Mouse (Mus musculus): ENCODE measurements around the gene Adcy1.

Adcy1 gene

DNA sequence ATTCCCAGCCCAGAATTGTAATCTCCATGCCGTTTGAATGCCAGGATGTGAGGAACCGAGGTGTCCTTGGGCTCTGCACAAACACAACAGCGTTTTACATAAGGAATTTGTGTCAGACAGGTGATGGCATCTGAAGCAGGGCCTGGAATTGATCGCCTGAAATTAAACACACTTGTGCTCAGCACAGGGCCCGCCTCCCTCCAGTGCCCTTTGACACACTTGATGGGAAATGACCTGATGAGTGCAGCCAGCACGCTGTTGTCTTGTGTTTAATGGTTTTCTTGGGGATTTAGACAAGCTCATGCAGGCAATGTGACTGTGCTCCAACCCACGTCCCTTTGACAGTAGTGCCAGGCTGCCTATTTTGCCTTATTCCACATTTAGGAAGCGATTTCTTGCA lies 124.2 kb downstream of the Adcy1 start:
- no peak for DNase-seq (ENCODE audit: low spot score)

DNA sequence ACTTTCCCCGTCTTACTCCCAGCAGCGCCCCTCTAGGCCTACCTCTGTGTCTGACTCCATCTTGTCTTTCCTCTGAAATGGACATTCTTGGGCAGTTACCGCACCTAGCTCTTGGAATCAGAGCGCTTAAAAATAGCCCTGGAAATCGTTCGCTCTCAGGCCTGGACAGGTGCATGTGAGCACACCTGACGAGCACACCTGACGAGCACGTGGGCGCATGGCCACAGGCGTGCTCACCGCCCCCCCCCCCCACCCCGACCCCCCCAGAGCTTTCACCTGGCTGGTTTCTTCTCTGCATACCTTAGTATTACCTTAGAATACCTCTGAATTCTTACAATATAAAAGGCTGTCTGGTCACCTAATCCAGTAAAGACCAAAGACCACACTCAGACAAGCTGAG lies 125.2 kb downstream of the Adcy1 start, which contains the start of gene Gm11985:
Gene Gm11985, minus strand, starts transcription at position 101 of the 400 bp plus-strand sequence.
- no peak for DNase-seq (ENCODE audit: low spot score)

DNA sequence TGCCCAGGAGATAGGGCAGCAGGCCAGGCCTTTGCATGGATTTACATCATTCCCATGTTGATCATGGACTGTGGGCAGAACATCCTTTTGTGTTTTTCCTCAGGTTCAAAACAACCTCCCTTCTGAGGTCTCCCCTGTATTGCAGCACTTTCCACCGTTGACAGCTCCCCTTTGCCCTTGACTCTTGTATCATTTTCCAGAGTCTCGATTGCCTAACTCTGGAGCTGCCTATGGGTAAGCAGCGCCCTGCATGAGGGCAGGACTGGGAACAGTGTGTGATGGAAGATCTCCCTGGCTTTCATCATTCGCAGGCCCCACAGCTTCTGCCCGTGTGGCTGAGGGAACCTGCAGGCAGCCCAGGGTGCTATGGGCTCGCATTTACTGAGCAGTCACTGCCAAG lies 129.4 kb downstream of the Adcy1 start:
- DNase-seq (ENCODE audit: low spot score) = no peak

DNA sequence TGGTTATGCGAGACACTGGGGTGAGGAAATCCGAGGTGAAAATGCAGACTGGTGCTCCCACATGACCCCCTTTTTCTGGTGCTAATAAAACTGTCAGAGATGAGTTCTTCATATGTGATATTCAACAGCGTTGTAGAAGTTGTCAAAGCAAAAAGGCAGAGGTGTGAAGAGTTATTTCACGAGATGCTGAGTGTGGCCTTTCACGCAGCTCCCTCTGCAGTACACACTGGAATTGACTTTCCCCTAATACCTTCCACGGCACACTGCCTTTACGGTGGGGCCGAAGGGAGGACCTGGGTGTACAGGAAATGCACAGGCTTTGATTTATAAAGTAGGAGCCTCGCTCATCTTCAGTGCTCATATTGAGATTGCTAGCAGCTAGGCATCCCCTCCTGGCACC lies 129.8 kb downstream of the Adcy1 start:
- no peak for DNase-seq (ENCODE audit: low spot score)

DNA sequence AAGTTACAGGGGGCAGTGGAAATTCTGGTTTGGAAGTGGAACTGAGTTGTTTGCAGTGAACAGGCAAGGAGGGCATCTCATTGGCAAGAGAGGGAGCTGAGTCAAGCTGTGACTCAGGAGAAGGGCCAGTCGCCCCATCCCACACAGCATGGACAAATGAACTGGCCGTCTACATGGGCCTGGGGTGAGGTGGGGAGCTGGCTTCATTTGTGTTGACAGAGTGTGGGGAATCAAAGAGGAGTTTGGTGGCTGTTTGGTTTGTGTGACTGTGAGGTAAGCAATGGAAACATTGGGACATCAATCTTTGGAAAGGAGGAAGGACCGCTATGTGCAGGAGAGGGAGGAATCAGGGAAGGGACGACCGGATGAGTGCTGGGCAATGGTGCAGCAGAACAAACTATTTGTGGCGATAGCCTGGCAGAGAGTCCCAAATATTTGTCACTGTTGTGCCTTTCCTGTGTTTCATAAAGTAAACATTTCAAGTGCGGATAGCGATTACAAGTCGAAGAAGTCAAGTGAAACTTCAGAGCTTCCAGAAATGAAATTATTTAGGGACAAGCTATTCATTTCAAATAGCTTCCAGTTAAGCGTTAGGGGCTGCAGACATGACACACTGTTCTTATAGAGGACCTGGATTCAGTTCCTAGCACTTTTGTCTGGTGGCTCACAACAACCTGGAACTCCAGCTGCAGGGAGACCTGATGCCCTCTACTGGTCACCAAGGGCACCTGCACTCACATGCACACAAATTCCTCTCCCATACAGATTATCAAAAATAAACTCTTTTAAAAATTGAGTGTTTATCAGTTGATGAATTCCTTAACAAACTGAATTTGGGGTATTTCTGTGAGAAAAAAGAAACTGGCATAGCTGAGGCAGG lies 131.4 kb downstream of the Adcy1 start:
- DNase-seq (ENCODE audit: low spot score) = no peak

DNA sequence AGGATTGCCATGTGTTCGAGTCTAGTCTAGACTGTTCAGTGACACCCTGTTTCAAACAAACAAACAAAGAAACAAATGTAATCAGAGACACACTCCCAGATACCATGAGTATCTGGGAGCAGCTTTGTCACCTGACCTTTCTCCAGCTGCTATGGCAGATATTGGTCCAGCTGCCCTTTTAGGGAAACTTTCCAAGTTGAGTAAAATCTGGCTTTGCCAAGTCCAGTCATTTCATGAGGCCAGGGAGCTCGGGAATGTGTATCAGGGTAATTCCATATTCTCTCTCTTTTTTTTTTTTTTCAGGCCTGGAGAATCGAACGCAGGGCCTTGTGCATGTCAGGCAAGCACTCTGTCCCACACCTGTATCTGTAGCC lies 132.0 kb downstream of the Adcy1 start:
- no peak for DNase-seq (ENCODE audit: low spot score)

DNA sequence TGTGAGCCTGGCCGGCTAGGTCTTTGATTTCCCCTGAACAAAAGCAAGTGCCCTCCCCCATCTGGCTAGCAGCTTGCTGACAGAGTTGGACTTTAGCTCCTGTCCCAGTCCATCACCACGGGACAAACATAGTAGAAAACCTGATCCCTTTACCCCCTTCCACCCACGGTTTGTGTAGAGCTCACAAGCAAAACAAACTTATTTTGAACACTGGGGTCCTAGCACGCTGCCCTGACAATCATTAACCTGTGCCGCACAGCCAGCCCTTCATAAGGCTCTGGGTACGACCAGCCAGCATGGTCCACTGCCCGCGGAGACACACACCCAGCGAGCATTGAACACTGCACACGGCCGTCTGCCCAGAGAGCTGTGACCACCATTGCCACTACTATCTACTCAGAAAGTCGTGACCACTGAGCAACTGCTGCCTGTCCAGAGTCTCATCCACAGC lies 134.2 kb downstream of the Adcy1 start, which contains the start of gene Igfbp1:
Gene Igfbp1, plus strand, starts transcription at position 292 of the 451 bp plus-strand sequence.
- no peak for DNase-seq (ENCODE audit: low spot score)

DNA sequence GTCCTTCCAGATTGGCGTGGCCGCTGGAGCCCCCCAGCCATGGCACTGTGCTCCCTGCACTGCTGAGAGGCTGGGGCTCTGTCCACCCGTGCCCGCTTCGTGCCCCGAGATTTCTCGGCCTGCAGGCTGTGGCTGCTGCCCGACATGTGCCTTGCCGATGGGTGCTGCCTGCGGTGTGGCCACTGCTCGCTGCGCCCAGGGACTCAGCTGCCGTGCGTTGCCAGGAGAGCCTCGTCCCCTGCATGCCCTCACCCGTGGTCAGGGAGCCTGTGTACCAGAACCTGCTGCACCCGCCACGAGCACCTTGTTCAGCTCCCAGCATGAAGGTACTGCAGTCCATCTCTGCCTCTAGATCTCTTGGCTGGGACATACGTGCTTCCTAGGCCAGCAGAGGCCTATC lies 134.7 kb downstream of the Adcy1 start:
- DNase-seq (ENCODE audit: low spot score) = no peak

DNA sequence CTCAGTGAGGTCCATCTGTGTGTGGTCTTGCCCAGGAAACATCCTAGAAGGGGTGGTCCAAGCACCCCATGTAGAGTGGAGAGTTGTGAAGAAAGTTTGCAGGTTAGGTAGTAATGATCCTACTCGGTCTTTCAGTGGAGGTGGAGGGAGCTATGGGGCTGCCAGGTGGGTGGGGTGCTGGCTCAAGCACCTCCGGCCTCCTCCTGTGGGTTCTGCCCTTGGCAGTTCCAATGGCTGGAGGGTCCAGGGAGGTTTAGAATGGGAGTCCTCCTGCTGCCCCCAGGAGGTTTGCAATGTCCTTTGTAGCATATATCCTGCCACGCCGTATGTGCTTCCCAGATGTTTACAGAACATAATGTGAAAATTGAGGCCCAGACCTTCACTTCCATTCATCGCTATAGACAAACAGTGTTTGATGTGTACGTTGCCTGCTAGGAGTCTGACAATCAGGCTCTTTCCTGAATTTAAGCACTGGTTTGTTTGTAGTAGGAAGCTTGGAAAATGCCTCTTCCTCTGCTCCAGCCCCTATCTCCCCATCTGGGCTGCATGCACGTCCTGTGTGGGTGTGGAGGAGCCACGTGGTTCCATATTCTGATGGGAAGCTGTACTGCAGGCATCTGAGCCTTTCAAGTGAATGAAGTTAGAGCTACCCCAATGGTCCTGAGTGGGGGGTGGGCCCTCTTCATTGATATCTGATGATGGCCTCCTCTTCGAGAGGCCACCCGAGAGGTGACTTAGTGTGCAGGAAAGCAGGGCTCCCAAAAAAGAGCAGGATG lies 135.4 kb downstream of the Adcy1 start:
- DNase-seq (ENCODE audit: low spot score) = no peak

DNA sequence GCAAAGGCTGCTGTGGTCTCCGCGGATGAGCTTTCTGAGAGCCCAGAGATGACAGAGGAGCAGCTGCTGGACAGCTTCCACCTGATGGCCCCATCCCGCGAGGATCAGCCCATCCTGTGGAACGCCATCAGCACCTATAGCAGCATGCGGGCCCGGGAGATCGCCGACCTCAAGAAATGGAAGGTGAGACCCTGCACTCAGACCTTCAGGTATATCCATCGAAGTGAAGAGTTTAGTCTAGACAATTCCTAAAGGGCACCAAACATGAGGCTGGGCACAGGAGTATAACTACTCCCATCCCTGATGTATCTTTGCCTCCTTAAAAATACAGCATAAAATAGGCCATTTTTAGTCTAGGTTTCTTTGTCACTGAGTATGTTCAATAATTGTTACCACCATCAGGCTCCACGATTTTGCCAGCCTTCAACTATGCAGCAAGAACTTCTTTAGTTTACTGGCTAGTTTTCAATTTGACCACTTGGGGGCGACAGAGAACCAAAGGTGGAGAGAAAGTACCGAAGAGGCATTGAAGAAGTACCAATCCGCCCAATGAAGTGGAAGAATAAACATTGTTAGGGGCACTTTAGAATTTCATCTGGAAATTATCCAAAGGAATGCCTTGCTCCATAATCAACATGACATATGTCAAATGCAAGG lies 136.6 kb downstream of the Adcy1 start:
- DNase-seq (ENCODE audit: low spot score) = no peak

DNA sequence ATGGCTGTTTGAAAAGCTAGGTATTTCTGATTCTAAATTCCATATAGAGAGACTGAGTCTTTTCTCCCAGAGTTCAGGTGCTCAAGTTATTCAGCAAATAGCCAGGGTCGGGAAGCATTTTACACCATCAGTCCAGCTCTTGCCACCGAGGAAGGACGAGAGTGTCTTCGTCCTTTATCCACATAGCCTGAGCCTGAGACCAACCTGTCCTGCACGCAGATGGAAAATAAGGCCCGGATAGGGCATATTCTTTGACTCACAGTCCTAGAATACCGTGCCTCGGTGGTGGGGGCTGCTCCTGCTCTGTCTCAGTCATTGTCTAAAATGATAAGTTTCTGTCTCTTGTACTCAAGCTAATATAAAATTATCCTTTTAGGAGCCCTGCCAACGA lies 137.1 kb downstream of the Adcy1 start:
- DNase-seq (ENCODE audit: low spot score) = no peak

DNA sequence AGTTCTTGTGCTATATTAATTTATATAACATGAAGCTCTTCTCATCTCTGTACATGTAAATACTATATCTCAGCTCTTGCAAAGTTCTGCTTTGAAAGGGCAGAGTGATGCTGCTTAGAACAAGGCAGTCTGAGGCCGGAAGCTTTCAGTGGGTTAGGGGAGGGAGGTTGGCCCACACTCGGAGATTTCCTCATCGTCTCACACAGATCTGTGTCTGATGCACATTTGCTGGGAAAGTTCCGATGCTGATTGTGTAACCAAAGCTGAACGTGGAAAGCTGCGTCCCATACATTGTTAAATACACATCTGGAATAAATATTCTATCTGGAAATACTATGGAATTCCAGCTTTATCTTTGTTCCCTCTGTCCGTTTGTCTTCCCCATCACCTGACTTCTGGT lies 138.9 kb downstream of the Adcy1 start:
- DNase-seq (ENCODE audit: low spot score) = no peak

DNA sequence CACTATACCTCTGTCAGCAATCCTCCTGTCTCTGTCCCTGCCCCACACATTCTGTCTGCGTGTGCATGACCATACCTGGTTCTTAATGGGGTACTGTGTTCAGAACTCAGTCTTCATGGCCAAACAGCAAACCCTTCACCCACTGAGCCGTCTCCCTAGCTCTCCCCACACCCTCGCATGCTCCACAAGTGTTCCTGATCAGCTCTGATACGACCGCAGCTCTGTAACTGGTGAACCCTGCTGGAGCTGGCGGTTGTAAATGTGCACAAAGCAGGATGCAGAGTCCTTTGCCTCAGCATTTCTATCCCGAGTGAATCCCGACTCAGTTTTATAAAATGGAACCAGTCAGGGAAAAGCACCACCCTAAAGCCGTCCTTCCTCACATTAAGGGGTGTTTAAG lies 140.6 kb downstream of the Adcy1 start:
- DNase-seq (ENCODE audit: low spot score) = no peak

DNA sequence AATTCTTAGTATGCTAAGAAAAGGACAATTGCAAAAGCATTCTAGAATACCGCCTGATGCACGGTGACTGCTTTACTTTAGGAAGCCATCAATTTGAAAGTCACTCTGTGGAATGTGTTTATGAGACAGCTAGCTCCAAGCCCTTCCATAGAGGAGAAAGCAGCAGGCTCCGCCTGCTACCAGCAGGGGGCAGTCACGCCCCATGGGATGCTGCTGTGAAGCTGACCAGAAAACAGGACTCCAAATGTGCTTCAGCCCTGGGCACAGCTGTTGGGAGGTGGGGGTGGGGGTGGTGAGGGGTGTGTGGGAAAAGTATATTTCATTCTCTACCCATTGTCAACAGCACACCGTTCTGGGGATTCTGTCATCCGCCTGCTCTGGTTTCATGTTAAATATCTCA lies 147.1 kb downstream of the Adcy1 start:
- DNase-seq (ENCODE audit: low spot score) = peak; percentile 73

DNA sequence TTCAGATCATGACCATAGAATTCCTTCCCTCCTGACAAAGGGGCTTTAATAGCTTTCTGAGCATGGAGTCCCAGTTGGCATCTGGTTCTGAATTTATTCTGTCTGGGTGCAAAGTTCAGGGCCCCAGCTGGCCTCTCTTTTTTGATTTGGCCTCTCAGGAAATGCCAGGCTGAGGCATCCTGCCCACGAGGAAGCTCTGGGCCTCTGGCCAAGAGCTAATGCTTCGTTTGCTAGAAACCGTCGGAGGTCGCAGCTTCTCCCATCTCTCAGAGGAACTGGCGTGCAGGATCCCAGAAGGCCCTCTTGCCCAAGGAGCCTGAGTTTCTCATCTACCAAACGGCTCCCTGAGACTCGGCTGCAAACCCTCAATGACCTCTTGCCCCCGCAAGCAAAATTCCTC lies 147.9 kb downstream of the Adcy1 start:
- DNase-seq (ENCODE audit: low spot score) = no peak

DNA sequence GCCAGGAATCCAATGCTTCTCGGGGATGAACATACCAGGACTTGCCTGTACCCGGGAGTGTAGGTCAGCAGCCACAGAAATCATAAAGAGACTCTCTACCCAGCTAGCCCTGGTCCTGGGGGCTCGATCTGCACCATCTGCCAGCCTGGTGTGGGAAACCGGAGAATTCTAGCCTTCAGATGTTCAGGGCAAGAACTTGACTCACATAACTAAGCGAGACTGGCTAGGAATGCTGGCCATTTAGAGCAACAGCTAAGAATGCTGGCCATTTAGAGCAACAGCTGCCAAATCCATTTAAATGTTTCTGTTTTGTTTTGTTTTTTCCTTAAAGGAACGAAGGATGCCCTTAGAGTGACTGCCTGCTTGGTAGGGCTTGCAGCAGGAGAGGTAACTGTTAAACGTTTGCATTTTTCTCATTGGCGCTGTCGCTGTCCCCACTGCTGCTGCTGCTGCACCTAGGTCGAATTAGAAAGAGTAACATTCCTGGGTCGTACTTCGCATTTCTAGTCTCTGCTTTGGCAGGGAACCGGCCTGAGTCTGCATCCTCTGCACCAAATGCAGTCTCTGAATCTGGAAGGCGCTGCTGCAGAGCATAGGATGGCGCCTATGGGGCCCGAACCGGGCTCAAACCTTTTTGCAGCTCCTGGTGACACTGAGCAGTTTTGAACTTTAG lies 149.0 kb downstream of the Adcy1 start:
- no peak for DNase-seq (ENCODE audit: low spot score)

DNA sequence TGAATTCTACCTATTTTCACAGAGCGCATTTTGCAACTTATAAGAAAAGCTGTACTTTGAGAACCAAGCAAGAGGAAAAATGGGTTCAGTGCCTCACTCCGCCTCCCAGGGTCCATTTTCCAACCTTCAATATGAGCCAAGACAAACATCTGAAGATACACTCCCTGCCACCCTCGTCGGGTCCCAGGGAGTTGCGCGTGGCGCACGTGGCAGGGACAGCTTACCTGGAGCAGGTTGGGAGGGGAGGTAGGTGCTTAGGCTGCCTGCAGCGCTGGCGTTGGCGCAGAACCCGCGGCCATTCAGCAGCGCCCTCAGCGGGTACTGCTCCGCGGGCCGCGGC lies 149.8 kb downstream of the Adcy1 start:
- no peak for DNase-seq (ENCODE audit: low spot score)

DNA sequence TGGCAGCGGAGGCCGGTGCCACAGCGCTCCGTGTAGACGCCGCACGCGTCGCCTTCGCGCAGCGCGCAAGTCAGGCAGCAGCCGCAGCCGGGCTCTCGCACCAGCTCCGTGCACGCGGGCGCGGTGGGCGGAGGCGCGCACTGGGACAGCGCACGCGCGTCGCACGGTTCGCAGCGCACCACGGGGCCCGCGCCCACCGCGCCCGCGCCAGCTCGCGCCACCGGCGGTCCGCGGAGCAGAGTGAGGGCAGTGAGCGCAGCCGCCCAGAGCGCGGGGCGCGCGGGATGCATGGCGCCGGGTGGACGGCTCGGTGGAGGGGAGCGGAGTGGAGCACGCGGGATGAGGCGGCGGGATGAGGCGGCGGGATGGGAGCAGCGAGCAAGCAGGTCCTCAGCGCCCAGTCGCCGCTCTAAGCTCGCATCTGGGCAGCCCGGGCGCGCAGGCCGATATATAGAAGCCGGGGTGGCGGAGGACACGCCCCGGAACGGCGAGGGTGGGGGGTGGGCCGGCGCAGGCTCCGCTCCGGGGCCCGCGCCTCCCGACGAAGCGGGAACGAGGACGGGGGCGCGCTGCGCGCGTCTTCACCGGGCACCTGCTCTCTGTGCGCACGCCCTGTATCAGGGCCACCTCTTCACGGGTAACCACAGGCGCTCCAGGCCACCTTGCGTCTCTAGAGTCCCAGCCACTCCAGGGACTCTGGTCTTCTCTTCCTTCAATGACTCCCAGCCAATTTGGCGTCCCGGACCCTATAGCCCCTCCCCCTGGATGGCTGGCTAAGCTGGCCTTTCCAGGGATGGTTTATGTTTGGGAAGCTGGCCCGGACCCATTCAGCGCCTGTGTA lies 150.4 kb downstream of the Adcy1 start, which contains the start of gene Igfbp3:
Gene Igfbp3, minus strand, starts transcription at position 423 of the 841 bp plus-strand sequence.
- peak; percentile 48 for DNase-seq (ENCODE audit: low spot score)

DNA sequence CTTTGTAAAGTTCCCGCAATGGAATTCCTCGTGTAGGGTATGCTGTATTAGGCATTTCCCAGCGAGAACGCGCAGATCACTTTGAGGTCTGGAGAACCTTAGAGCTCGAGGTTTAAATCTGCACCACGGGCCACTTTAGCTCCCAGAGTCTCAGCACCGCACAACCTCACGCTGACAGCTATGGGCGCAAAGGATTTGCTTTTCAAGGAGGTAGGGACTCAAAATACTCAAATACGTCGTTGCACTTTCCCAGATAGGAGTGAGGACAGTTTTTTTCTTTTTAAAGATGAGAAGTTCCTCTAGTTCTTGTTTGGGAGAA lies 151.0 kb downstream of the Adcy1 start:
- no peak for DNase-seq (ENCODE audit: low spot score)

DNA sequence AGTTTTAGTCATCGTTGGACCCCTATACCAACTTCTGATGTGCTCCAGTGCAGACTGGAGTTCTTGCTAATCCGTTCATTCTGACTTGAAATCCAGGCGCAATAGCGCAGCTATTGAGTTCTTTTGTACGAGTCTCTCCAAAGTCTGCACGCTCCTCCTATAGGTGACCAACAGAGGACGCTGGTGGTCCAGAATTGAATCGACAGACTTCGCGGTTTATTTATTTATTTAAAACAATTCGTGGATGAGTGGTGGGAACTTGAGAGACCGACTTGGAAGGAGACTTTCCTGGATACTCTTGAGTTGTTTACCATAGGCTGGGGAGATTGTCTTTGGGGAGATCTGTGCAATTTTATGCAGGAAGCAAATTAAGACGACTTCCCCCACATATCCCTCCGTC lies 151.5 kb downstream of the Adcy1 start:
- DNase-seq (ENCODE audit: low spot score) = no peak

DNA sequence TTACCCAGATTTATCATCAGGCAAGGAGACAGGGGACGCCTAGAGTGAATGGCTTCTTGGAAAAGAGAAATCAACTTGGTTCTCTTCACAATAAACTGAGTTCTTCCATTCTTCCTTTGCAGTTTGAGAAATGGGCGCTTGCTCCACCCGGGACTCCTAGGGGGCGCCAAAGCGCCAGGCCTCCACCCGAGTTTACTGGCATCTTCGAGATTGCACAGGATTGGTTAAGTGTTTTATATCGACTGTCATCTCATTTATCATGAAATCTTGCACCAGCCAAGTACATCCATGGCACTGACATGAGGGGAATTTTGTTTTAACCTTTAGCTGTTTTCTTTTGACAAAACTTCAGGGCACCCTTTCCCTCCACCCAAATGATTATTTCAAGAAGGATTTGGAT lies 152.4 kb downstream of the Adcy1 start:
- peak; percentile 54 for DNase-seq (ENCODE audit: low spot score)
